Mouse (Mus musculus) CH12.LX (cell line): ENCODE measurements around the gene Slitrk1. TPM values are rescaled to one million over a fixed set of nuclear protein-coding genes. Genes with fewer than 3 reads are reported as not detected.

ENCODE experiments used
- DNase-seq: peaks from one replicate; pipeline ENCODE4 v3.0.0-alpha.2; 2013; ENCODE audit errors: extremely low read depth
- H3K27ac ChIP-seq: 2 replicates; pipeline ENCODE4 v1.5.1; 2012; ENCODE audit warnings: low read depth, mild to moderate bottlenecking, control low read depth, moderate library complexity; ENCODE audit not compliant: insufficient read depth
- H3K27me3 ChIP-seq: replicated peaks from 2 replicates; pipeline ENCODE3; 2012; ENCODE audit warnings: inconsistent platforms
- H3K36me3 ChIP-seq, 2 experiments: replicated peaks in 1 of 2; 2 replicates each; pipeline versions ENCODE3 to v1.6.1; 2012; ENCODE audit warnings: inconsistent platforms in 1 of 2, low read length in 1 of 2, mild to moderate bottlenecking in 1 of 2, mixed read lengths in 1 of 2, moderate library complexity in 1 of 2; ENCODE audit not compliant: control insufficient read depth in 1 of 2, insufficient read depth in 1 of 2
- H3K4me1 ChIP-seq, 2 experiments: 2 replicates each; pipeline ENCODE4 v1.6.1; 2012; ENCODE audit warnings: inconsistent platforms in 1 of 2, moderate library complexity in 1 of 2; ENCODE audit not compliant: insufficient read depth in 2 of 2, control insufficient read depth in 1 of 2
- H3K4me2 ChIP-seq: 2 replicates; pipeline ENCODE4 v1.6.1; 2012; ENCODE audit warnings: low read depth, mild to moderate bottlenecking, control low read depth; ENCODE audit not compliant: poor library complexity, insufficient read depth, severe bottlenecking
- H3K4me3 ChIP-seq, 3 experiments: fragments of 150-350 bp in 1 of 3; sonication (generic) in 1 of 3; replicated peaks in 1 of 3; 2 replicates each; pipeline versions ENCODE3 to v1.5.1; 2011 to 2012; ENCODE audit warnings: low read depth in 2 of 3, low read length in 2 of 3, mild to moderate bottlenecking in 2 of 3, moderate library complexity in 2 of 3, control low read depth in 1 of 3, improper control_type of control experiment in 1 of 3, inconsistent platforms in 1 of 3, mixed read lengths in 1 of 3; ENCODE audit not compliant: poor library complexity in 1 of 3
- H3K79me2 ChIP-seq: replicated peaks from 2 replicates; pipeline ENCODE4 v1.6.1; 2012; ENCODE audit warnings: mild to moderate bottlenecking, moderate library complexity; ENCODE audit not compliant: control insufficient read depth, poor library complexity, insufficient read depth, severe bottlenecking; ENCODE audit errors: extremely low read depth
- H3K9ac ChIP-seq: 2 replicates; pipeline ENCODE4 v1.6.1; 2012; ENCODE audit warnings: low read depth, mild to moderate bottlenecking, control low read depth, moderate library complexity; ENCODE audit not compliant: insufficient read depth
- H3K9me3 ChIP-seq: replicated peaks from 2 replicates; pipeline ENCODE3; 2012; ENCODE audit warnings: low read length, inconsistent platforms, mixed read lengths
- BHLHE40 ChIP-seq: IDR thresholded peaks from 2 replicates; pipeline ENCODE4 v1.6.1; 2011; ENCODE audit warnings: mild to moderate bottlenecking, low read depth, low read length, improper control_type of control experiment
- CHD2 ChIP-seq: IDR thresholded peaks from 2 replicates; pipeline ENCODE4 v1.6.1; 2011; ENCODE audit warnings: low read length, improper control_type of control experiment
- CTCF ChIP-seq, 2 experiments: IDR thresholded peaks in 1 of 2; conservative IDR thresholded peaks in 1 of 2; 2 replicates each; pipeline ENCODE4 v1.5.1; 2011 to 2012; ENCODE audit warnings: low read depth in 2 of 2, low read length in 2 of 2, improper control_type of control experiment in 1 of 2, inconsistent platforms in 1 of 2, mild to moderate bottlenecking in 1 of 2, moderate library complexity in 1 of 2
- EP300 ChIP-seq: IDR thresholded peaks from 2 replicates; pipeline ENCODE4 v1.6.1; 2011; ENCODE audit warnings: low read length, improper control_type of control experiment
- ETS1 ChIP-seq: conservative IDR thresholded peaks from 2 replicates; pipeline ENCODE4 v1.6.1; 2012; ENCODE audit warnings: low read depth, mild to moderate bottlenecking, inconsistent platforms, low read length, improper control_type of control experiment, moderate library complexity
- HCFC1 ChIP-seq: IDR thresholded peaks from 2 replicates; pipeline ENCODE4 v1.6.1; 2012; ENCODE audit warnings: low read depth, mild to moderate bottlenecking, inconsistent platforms, low read length, improper control_type of control experiment
- IRF4 ChIP-seq: IDR thresholded peaks from 2 replicates; pipeline ENCODE4 v1.6.1; 2014; ENCODE audit warnings: low read depth, mild to moderate bottlenecking, inconsistent platforms, low read length, improper control_type of control experiment
- JUN ChIP-seq: IDR thresholded peaks from 2 replicates; pipeline ENCODE4 v1.6.1; 2011; ENCODE audit warnings: low read depth, mild to moderate bottlenecking, low read length, improper control_type of control experiment, moderate library complexity; ENCODE audit not compliant: insufficient read depth
- JUND ChIP-seq: conservative IDR thresholded peaks from 2 replicates; pipeline ENCODE4 v1.6.1; 2011; ENCODE audit warnings: low read depth, low read length, improper control_type of control experiment
- MXI1 ChIP-seq: IDR thresholded peaks from 2 replicates; pipeline ENCODE4 v1.6.1; 2011; ENCODE audit warnings: mild to moderate bottlenecking, low read depth, low read length, improper control_type of control experiment
- NELFE ChIP-seq: IDR thresholded peaks from 2 replicates; pipeline ENCODE4 v1.6.1; 2011; ENCODE audit warnings: low read depth, low read length, improper control_type of control experiment
- NRF1 ChIP-seq: IDR thresholded peaks from 2 replicates; pipeline ENCODE4 v1.6.1; 2014; ENCODE audit warnings: low read depth, mild to moderate bottlenecking, inconsistent platforms, low read length, improper control_type of control experiment, moderate library complexity
- POLR2A ChIP-seq: IDR thresholded peaks from 2 replicates; pipeline ENCODE4 v1.6.1; 2011; ENCODE audit warnings: low read depth, mild to moderate bottlenecking, improper control_type of control experiment, low read length
- RAD21 ChIP-seq: IDR thresholded peaks from 2 replicates; pipeline ENCODE4 v1.6.1; 2011; ENCODE audit warnings: low read depth, mild to moderate bottlenecking, low read length, improper control_type of control experiment, moderate library complexity
- SIN3A ChIP-seq: IDR thresholded peaks from 2 replicates; pipeline ENCODE4 v1.6.1; 2012; ENCODE audit warnings: low read length, improper control_type of control experiment, inconsistent platforms
- TBP ChIP-seq: conservative IDR thresholded peaks from 2 replicates; pipeline ENCODE4 v1.6.1; 2011; ENCODE audit warnings: low read depth, low read length, improper control_type of control experiment
- TCF12 ChIP-seq: IDR thresholded peaks from 2 replicates; pipeline ENCODE4 v1.6.1; 2014; ENCODE audit warnings: low read depth, mild to moderate bottlenecking, inconsistent platforms, low read length, improper control_type of control experiment
- USF1 ChIP-seq: IDR thresholded peaks from 2 replicates; pipeline ENCODE4 v1.6.1; 2014; ENCODE audit warnings: low read depth, mild to moderate bottlenecking, inconsistent platforms, low read length, improper control_type of control experiment
- ZC3H11A ChIP-seq: IDR thresholded peaks from 2 replicates; pipeline ENCODE4 v1.6.1; 2012; ENCODE audit warnings: low read depth, mild to moderate bottlenecking, inconsistent platforms, low read length, improper control_type of control experiment
- ZMIZ1 ChIP-seq: IDR thresholded peaks from 2 replicates; pipeline ENCODE4 v1.6.1; 2012; ENCODE audit warnings: low read depth, mild to moderate bottlenecking, inconsistent platforms, low read length, improper control_type of control experiment
- dilution Hi-C: fragments of 300-500 bp; cut with MboI; formaldehyde crosslinking; loops from 2 replicates; pipeline ENCODE4 v1.14.3; 2020; ENCODE audit warnings: low sequenced_read_pairs; ENCODE audit not compliant: extremely low pct_unique_long_range_greater_than_20kb, extremely low pct_ligation_motif_present
- in situ Hi-C: fragments of 300-500 bp; cut with MboI; formaldehyde crosslinking; loops from 3 replicates; pipeline ENCODE4 v1.14.3; 2019; ENCODE audit warnings: low sequenced_read_pairs, low pct_ligation_motif_present, low pct_unique_long_range_greater_than_20kb, mixed read lengths
- polyA plus RNA-seq: library from polyadenylated mRNA; unstranded; fragments of >175 nt; gene quantifications from 2 replicates; pipeline ENCODE4 v1.2.1, GENCODE M21; 2012; ENCODE audit warnings: low read depth; ENCODE audit not compliant: insufficient read length
- total RNA-seq, 2 experiments: library from RNA; depleted of rRNA; stranded (reverse); fragments of 300-350 nt in 1 of 2; fragments of >200 nt in 1 of 2; gene quantifications; 2 replicates each; pipeline ENCODE4 v1.2.3; 2012 to 2014

The Slitrk1 gene
- total and polyA plus RNA-seq, 3 experiments: not detected

DNA sequence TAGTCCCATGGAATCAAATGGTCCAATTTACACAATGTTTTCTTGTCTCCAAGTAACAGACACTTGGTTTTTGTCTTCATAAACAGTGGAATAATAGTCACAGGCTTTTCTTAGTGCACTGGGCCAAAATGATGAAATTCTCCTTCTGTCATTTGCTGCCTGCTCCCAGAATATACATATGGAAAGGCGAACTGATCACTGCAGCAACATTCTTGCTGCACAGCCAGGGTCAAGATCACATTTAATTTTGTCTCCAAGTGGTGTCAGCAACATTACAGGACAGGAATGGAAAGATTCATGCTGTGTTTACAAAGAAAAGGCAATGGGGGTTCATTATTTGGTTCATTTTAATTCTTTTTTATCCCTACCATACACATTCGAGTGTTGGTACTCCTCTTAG, 18.5 kb downstream of the Slitrk1 start:
- Histone ChIP-seq H3K27me3 (no peaks in the 10 kb centered on the region), H3K27ac (no peak overlapping the region), H3K4me1 (no peaks in the 10 kb centered on the region), H3K4me3 (no peak overlapping the region), H3K36me3 (no peaks in the 10 kb centered on the region), H3K9ac (no peak overlapping the region), H3K9me3 (peaks cover 7% of the 10 kb centered on the region), H3K79me2 (no peaks in the 10 kb centered on the region), H3K4me2 (no peak overlapping the region)
- in situ Hi-C loops: no loop called here
- dilution Hi-C loops: no loop called here
- TF ChIP-seq BHLHE40: no peak
- no peak for TF ChIP-seq ZC3H11A
- DNase-seq: no peak

DNA sequence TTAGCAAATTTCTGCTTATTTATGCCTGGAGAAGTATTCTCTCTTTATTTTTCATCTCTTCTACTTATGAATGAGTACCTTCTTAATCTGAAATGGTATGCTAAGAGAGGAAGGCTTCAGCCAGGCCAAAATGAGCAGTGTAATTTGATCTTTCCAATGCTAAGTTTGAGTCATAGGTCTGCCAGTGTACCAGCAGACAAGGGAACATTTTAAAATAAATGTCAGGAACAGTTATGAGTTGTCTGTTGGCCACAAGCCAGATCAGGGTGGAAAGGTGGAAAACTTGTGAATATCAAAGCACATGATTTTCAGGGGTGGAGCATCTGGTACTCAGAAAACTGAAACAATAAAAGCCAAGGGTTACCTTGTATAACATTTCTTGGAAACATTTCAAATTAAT, 46.1 kb downstream of the Slitrk1 start:
- Histone ChIP-seq H3K9ac (no peak overlapping the region), H3K36me3 (no peaks in the 10 kb centered on the region), H3K9me3 (peaks cover 17% of the 10 kb centered on the region), H3K4me1 (no peaks in the 10 kb centered on the region), H3K4me3 (no peak overlapping the region), H3K27ac (no peak overlapping the region), H3K4me2 (no peak overlapping the region), H3K79me2 (no peaks in the 10 kb centered on the region), H3K27me3 (no peaks in the 10 kb centered on the region)
- DNase-seq: no peak
- TF ChIP-seq EP300: no peak
- no peak for TF ChIP-seq HCFC1
- TF ChIP-seq SIN3A: no peak
- no peak for TF ChIP-seq TCF12
- TF ChIP-seq IRF4: no peak
- TF ChIP-seq CHD2: no peak
- no peak for TF ChIP-seq ZMIZ1
- no peak for TF ChIP-seq JUND
- TF ChIP-seq BHLHE40: no peak
- TF ChIP-seq USF1: no peak
- dilution Hi-C loops (no loop called here), in situ Hi-C loops (no loop called here)

DNA sequence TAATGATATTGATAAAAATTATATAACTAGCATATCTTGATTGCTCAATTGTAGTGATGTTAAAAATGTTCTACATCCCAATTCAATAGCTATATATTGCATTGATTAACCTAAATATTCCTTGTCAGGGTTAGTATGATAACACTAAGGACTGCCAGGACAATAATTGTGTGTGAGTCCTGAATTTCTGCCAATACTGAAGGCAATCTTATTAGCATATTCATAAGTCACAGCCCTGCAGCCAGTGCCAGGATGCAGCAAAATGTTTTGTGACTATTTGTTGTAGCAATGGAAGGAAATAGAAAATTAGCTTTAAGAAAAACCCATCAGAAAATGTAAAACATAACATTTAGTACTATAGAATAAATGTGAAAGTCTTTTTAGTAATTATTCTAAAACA, 49.3 kb downstream of the Slitrk1 start:
- no peak overlapping the region for H3K9ac ChIP-seq
- no peak overlapping the region for H3K27ac ChIP-seq
- H3K4me2 ChIP-seq: no peak overlapping the region
- TF ChIP-seq CTCF (conservative IDR thresholded peaks at IDR 0.05 in 1 of 2, IDR thresholded peaks at IDR 0.05 in 1 of 2; ENCODE audit: low read depth in 2 of 2, low read length in 2 of 2) (no peak), IRF4 (no peak), CHD2 (no peak), RAD21 (no peak), POLR2A (no peak), ETS1 (no peak), TBP (no peak), HCFC1 (no peak), ZMIZ1 (no peak), MXI1 (no peak), JUN (no peak), NRF1 (no peak), NELFE (no peak), ZC3H11A (no peak)
- TF ChIP-seq, all 38 proteins: peak for 0
- peaks cover 14% of the 10 kb centered on the region for H3K9me3 ChIP-seq
- H3K4me1 ChIP-seq: no peaks in the 10 kb centered on the region
- no peak for DNase-seq
- no peak overlapping the region for H3K4me3 ChIP-seq
- in situ Hi-C loops: no loop called here
- no peaks in the 10 kb centered on the region for H3K36me3 ChIP-seq
- dilution Hi-C loops: no loop called here
- H3K79me2 ChIP-seq: no peaks in the 10 kb centered on the region
- no peaks in the 10 kb centered on the region for H3K27me3 ChIP-seq
